Mouse (Mus musculus): ENCODE measurements around the gene Clptm1. TPM values are rescaled to one million over a fixed set of nuclear protein-coding genes. Genes with fewer than 3 reads are reported as not detected.

Gene Clptm1
- polyA plus RNA-seq, 1 experiment, result 158 TPM

- Histone ChIP-seq H3K4me1 (ENCODE audit: control insufficient read depth, insufficient read depth, low read length) (no peaks in the 10 kb centered on the region), H3K27me3 (ENCODE audit: control insufficient read depth, insufficient read depth, low read length) (no peaks in the 10 kb centered on the region; the same call in 1 of the 2 replicates), H3K27ac (ENCODE audit: insufficient read depth, low read length) (no peak within 1 kb of the TSS), H3K4me3 (replicated peaks; ENCODE audit: insufficient read depth, low read depth, low read length) (no peak within 1 kb of the TSS)
- TF ChIP-seq POLR2A (IDR thresholded peaks at IDR 0.05; ENCODE audit: borderline replicate concordance, insufficient read depth, low read length), result no peak
- no peak for DNase-seq
- 48% methylated on average over 8 of the region's 8 CpGs for WGBS
Measured at GRCm38 (mm10) chr7:19681202-19681694, 16.4 kb upstream of the Clptm1 start, which contains the start of the genes Gm44805 and Apoc4. Gene Gm44805 (minus strand): TSS chr7:19681423. Gene Apoc4 (minus strand): TSS chr7:19681479.

- DNase-seq, result no peak
- TF ChIP-seq POLR2A (IDR thresholded peaks at IDR 0.05; ENCODE audit: borderline replicate concordance, insufficient read depth, low read length) (no peak), CTCF (IDR thresholded peaks at IDR 0.05; ENCODE audit: borderline replicate concordance, insufficient read depth, low read depth, low read length) (no peak)
- no peak overlapping the region for H3K27ac ChIP-seq (ENCODE audit: insufficient read depth, low read length)
- no peak overlapping the region for H3K4me3 ChIP-seq (replicated peaks; ENCODE audit: insufficient read depth, low read depth, low read length)
- no peaks in the 10 kb centered on the region for H3K27me3 ChIP-seq (ENCODE audit: control insufficient read depth, insufficient read depth, low read length)
- WGBS, result 82% methylated on average over 2 of the region's 2 CpGs
- H3K4me1 ChIP-seq (ENCODE audit: control insufficient read depth, insufficient read depth, low read length), result no peaks in the 10 kb centered on the region
Measured at GRCm38 (mm10) chr7:19680702-19681101, 15.9 kb upstream of the Clptm1 start.

GRCm38 (mm10) chr7:19678901-19679300, 14.1 kb upstream of the Clptm1 start:
- 82% methylated on average over 3 of the region's 3 CpGs for WGBS
- no peaks in the 10 kb centered on the region for H3K27me3 ChIP-seq (ENCODE audit: control insufficient read depth, insufficient read depth, low read length)
- TF ChIP-seq POLR2A (IDR thresholded peaks at IDR 0.05; ENCODE audit: borderline replicate concordance, insufficient read depth, low read length) (no peak), CTCF (IDR thresholded peaks at IDR 0.05; ENCODE audit: borderline replicate concordance, insufficient read depth, low read depth, low read length) (no peak)
- H3K27ac ChIP-seq (ENCODE audit: insufficient read depth, low read length), result no peak overlapping the region
- no peak for DNase-seq
- H3K4me3 ChIP-seq (replicated peaks; ENCODE audit: insufficient read depth, low read depth, low read length), result no peak overlapping the region
- no peaks in the 10 kb centered on the region for H3K4me1 ChIP-seq (ENCODE audit: control insufficient read depth, insufficient read depth, low read length)

- Histone ChIP-seq H3K27me3 (ENCODE audit: control insufficient read depth, insufficient read depth, low read length) (no peaks in the 10 kb centered on the region), H3K27ac (ENCODE audit: insufficient read depth, low read length) (no peak within 1 kb of the TSS), H3K4me1 (ENCODE audit: control insufficient read depth, insufficient read depth, low read length) (no peaks in the 10 kb centered on the region; the same call in 1 of the 2 replicates), H3K4me3 (replicated peaks; ENCODE audit: insufficient read depth, low read depth, low read length) (no peak within 1 kb of the TSS)
- no peak for DNase-seq
- TF ChIP-seq CTCF (IDR thresholded peaks at IDR 0.05; ENCODE audit: borderline replicate concordance, insufficient read depth, low read depth, low read length), result no peak
- WGBS, result 77% methylated on average over 8 of the region's 8 CpGs
Measured at GRCm38 (mm10) chr7:19677872-19678271, 13.0 kb upstream of the Clptm1 start, which contains the start of gene Apoc2. Gene Apoc2 (minus strand): TSS chr7:19677941.

- TF ChIP-seq CTCF (IDR thresholded peaks at IDR 0.05; ENCODE audit: borderline replicate concordance, insufficient read depth, low read depth, low read length) (no peak), POLR2A (IDR thresholded peaks at IDR 0.05; ENCODE audit: borderline replicate concordance, insufficient read depth, low read length) (no peak)
- no peak for DNase-seq
- H3K4me1 ChIP-seq (ENCODE audit: control insufficient read depth, insufficient read depth, low read length), result no peaks in the 10 kb centered on the region; the same call in 1 of the 2 replicates
- H3K27ac ChIP-seq (ENCODE audit: insufficient read depth, low read length), result no peak overlapping the region
- no peak overlapping the region for H3K4me3 ChIP-seq (replicated peaks; ENCODE audit: insufficient read depth, low read depth, low read length)
- no peaks in the 10 kb centered on the region for H3K27me3 ChIP-seq (ENCODE audit: control insufficient read depth, insufficient read depth, low read length)
- 69% methylated on average over 1 of the region's 1 CpGs for WGBS
Measured at GRCm38 (mm10) chr7:19676662-19677061, 11.8 kb upstream of the Clptm1 start.

- Histone ChIP-seq H3K4me1 (ENCODE audit: control insufficient read depth, insufficient read depth, low read length) (no peaks in the 10 kb centered on the region; the same call in 1 of the 2 replicates), H3K4me3 (replicated peaks; ENCODE audit: insufficient read depth, low read depth, low read length) (no peak overlapping the region), H3K27ac (ENCODE audit: insufficient read depth, low read length) (no peak overlapping the region), H3K27me3 (ENCODE audit: control insufficient read depth, insufficient read depth, low read length) (no peaks in the 10 kb centered on the region)
- WGBS, result 80% methylated on average over 10 of the region's 10 CpGs
- TF ChIP-seq POLR2A (IDR thresholded peaks at IDR 0.05; ENCODE audit: borderline replicate concordance, insufficient read depth, low read length) (no peak), CTCF (IDR thresholded peaks at IDR 0.05; ENCODE audit: borderline replicate concordance, insufficient read depth, low read depth, low read length) (no peak)
- DNase-seq, result no peak
Measured at GRCm38 (mm10) chr7:19675824-19676223, 11.0 kb upstream of the Clptm1 start.

- WGBS, result 46% methylated on average over 14 of the region's 14 CpGs
- H3K27ac ChIP-seq (ENCODE audit: insufficient read depth, low read length), result no peak overlapping the region
- TF ChIP-seq CTCF (IDR thresholded peaks at IDR 0.05; ENCODE audit: borderline replicate concordance, insufficient read depth, low read depth, low read length) (no peak), POLR2A (IDR thresholded peaks at IDR 0.05; ENCODE audit: borderline replicate concordance, insufficient read depth, low read length) (no peak)
- DNase-seq, result no peak
- no peaks in the 10 kb centered on the region for H3K27me3 ChIP-seq (ENCODE audit: control insufficient read depth, insufficient read depth, low read length)
- H3K4me1 ChIP-seq (ENCODE audit: control insufficient read depth, insufficient read depth, low read length), result peaks cover 3% of the 10 kb centered on the region
- no peak overlapping the region for H3K4me3 ChIP-seq (replicated peaks; ENCODE audit: insufficient read depth, low read depth, low read length)
Measured at GRCm38 (mm10) chr7:19673083-19673699, 8.4 kb upstream of the Clptm1 start.

- DNase-seq, result no peak
- Histone ChIP-seq H3K4me1 (ENCODE audit: control insufficient read depth, insufficient read depth, low read length) (peaks cover 3% of the 10 kb centered on the region), H3K27me3 (ENCODE audit: control insufficient read depth, insufficient read depth, low read length) (no peaks in the 10 kb centered on the region), H3K4me3 (replicated peaks; ENCODE audit: insufficient read depth, low read depth, low read length) (no peak overlapping the region), H3K27ac (ENCODE audit: insufficient read depth, low read length) (no peak overlapping the region)
- WGBS, result 67% methylated on average over 10 of the region's 10 CpGs
- no peak for TF ChIP-seq POLR2A (IDR thresholded peaks at IDR 0.05; ENCODE audit: borderline replicate concordance, insufficient read depth, low read length)
- TF ChIP-seq CTCF (IDR thresholded peaks at IDR 0.05; ENCODE audit: borderline replicate concordance, insufficient read depth, low read depth, low read length), result no peak
Measured at GRCm38 (mm10) chr7:19671511-19671910, 6.7 kb upstream of the Clptm1 start.

Data from cerebellum, adult 2 months (tissue).